Mouse (Mus musculus): ENCODE data around the gene Cntfr. TPM values are rescaled to one million over a fixed set of nuclear protein-coding genes. Genes with fewer than 3 reads are reported as not detected.

Gene Cntfr
- polyA plus RNA-seq, 3 experiments from 2014 or later: not detected

DNA sequence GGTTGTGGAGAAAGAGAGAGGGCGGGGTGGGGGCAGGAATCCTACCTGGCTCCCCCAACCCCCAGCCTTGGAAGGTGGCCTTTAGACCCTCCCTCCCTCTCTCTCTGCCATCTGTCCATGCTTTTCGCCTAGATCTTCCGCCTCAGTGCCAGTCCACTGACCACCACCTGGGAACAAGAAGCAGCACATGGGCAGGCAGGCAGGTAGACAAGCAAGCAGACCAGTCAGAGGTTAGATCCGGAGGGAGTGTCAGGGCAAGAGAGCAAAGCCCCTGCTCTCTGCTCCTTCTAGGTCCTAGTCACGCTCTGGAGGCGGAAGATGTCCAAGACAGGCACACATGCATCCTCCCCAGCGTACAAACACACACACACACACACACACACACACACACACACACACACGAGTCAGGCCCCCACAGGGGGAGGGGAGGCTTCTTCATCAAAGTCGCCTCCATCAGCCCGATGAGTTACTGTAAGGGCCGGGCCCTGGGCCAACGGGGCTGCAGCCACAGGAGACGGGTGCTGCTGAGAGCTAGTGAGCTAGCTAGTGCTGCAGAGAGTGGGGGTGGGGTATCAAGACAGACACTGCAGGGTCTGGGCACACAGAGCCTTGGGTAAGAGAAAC is 19.8 kb downstream of the Cntfr start:
- no peak for ATAC-seq

DNA sequence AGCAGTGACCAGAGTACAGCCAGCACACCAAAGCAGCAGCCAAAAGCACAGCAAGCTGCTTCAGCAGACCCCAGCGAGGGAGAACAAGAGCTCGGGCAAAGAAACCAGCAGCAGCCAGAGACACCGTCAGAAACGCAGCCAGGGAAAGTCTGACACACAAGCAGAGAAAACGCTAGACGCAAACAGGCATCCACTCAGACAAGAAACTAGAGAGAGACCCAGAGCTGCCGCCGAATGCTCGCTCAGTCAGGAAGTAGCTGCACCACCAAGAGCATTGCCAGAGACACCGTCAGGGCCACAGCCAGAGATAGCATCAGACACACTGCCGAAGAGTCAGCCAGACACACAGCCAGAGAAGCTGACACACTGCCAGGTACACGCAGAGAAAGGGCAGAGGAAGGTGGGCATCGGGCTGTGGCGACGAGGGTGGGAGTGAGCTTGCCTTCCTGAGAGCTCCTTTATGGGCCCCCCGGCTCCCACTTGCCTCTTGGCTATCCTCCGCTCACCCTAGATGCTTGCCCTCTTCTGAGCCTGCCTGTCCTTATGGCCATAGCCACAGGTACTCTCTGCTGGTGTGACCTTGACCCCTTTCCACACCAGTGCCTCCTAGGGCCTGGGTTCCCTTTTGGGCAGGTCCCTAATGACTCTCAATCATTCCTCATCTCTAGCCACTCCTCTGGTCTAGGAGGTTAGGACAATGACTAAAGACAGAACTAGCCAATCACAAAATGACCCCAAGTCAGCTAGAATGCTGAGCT is 20.5 kb downstream of the Cntfr start:
- ATAC-seq: no peak

DNA sequence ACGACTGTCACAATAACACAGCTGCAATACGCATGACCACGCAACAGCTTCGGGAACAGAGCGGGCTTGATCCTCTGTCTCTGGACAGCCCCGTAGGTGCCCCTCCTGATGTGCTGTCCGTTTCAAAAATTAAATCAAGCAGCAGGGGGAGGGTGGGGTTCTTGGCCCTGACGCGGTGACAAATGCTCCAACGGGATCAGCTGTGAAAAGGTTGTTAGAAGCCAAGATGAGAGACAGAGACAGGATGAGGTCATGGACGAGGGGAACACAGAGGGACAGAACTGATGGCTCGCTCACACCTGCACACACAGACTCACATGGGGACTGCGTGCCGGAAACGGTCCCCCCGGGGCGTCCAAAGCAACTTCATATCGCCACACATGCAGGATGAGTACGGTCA is 23.7 kb downstream of the Cntfr start:
- ATAC-seq: no peak

DNA sequence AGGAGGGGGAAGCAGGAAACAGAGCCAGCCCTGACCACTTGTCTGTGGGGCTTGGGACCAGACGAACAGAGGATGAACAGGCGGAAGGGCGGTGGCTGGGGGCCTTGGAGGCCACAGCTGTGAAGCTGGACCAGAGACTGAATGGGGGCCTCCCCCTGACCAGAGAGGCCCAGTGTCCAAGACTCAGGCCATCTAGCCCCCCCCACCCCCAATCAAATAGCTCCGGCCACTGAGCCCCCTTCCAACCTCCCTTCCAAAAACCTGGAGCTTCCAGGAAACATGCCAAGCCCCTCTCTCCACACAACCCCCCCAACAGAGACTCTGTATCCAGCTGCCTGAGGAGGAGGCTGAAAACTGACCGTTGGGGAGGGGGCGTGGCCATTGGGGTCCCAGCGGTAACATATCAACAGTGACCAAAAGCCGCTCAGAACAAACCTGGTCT is 24.3 kb downstream of the Cntfr start:
- no peak for ATAC-seq

DNA sequence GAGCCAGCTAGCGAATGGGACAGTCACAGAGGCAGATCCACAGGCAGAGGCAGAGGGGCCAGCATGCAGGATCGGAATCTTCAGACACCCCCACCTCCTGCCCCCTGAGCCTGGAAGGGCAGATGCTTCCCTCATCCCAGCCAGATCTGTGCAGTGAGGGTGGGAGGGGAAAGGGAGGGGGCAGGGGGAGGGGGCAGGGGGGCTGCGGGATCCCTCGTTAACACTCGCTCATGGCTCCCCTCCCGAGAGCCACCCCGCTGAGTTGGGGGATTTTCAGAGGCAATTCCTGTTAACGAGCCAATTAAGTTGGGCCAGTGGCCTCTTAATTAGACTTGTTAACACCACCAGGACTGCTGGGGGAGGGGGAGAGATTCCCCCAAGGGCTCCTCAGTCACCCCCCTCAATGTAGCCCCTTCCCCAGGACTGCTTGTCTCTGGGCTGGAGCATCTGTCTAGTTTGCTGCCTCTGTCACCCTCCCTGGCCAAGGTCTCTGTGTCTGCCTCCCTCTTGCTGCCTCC is 24.9 kb downstream of the Cntfr start:
- ATAC-seq: no peak

DNA sequence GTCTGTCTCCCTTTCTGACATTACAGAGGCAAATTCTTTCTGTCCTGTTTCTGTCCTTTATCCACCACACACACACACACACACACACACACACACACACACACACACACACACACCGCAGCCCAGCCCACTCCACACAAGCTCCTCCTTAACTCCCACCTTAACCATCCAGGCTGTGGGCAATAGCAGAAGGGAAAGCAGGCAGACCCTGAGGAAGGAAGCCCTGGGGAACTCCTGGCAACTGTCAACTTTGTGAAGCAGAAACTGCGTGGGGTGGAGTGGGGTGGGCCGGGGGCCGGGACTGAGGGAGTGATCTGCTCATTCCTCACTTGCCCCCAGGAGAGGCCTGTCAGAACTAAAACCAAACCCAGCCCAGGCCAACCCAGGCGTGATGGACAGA is 25.4 kb downstream of the Cntfr start:
- no peak for ATAC-seq

DNA sequence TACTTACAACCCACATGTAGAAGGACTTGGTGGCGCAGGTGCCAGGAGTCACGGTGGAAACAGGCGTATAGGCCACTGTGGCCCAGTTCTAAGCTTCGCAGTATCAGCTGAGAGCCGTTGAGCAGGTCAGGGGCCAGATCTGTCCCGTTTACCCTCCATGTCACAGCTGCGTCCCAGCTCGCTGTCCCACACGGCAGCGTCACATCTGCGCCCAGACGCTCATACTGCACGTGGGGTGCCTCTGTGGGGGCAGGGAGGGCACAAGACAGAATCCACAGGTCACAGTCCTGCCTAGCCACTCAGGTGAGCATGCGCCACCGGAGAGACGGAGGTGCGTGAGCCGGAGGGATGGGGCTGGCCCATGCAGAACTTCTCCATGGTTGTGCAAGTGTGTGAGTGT is 26.1 kb downstream of the Cntfr start:
- ATAC-seq: no peak

DNA sequence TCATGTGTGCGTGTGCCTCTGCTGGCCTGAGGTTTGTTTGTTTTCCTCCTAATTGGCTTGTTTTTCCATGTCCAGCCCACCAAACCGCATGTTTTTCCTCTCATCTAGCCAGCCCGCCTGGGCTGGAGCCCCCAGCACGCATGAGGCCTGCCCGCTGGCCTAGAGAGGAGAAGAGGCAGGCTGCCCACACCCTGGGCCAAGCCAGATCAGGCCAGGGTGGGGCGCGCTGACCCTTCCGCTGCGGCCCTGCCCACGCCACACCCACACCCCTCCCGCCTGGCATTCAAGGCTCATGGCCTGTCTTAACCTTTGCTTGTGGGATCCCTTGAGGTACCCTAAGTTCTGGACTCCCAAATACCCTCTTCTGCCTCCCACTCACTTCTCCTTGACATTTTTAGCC is 30.2 kb downstream of the Cntfr start:
- ATAC-seq: no peak

DNA sequence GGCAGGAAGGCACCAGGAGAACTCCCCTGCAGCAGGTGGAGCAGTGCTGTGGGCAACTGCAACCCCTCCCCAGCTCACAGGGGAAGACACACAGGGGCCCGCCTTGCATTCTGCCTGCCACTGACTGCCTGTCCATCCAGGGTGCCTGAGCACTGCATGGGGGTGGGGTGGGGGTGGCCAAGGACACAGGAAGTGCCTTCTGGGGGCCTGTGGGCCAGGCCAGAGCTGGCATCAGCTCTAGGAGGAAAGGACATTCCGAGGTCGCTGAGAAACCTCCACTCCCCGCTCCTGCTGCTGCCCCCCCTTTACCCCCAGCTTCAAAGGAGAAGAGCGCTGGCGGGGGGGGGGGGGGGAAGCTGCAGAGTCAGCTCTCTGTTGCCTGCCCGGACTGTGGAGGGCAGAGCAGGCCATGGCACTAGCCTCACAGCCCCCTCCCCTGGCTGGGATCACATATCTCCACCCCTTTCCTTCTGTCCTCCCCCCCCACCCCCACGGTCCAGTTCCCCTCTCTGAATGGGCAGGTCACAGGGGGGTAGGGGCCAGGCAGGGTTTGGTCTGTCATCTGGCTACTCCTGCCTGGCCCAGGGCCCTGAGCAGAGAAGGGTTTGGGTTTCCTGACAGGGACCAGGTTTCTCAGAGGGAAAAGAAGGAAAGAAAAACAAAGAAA is 31.7 kb downstream of the Cntfr start:
- ATAC-seq: no peak

DNA sequence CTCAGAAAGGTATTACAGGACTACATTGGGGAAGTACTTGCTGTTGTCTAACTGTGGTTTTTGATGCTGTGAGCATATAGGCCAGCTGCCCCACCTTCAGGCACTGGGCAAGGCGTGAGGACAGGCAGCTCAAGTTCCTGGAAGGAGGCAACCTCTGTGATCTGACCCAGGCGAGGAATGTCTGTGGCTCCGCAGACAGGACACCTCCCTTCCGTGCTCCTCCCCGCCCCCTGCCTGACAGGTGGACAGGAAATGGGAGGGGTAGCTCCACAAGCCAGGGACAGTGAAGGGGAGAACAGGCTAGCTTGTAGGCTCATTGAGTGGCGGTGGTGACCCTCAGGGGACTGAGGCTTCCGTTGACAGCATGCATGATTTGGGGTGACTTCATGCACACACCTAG is 32.4 kb downstream of the Cntfr start:
- no peak for ATAC-seq

DNA sequence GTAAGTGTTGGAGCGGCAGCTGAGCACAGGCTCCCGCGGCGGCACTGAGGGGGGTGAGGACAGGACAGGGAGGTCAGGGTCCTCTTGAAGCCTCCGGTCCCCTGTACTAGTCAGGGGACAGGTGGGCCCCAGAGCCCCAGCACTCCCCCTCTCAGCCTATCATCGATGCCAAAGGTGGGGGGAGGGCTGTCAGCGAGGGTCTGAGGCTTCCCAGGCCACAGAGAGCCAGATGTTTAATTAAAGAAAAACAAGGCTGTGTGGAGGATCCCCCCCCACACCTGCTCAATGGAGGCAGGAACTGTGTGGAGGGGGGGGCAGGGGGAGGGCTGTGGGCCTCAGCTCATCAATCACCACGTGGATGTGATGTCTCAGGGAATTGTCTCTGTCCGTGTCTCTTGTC is 33.3 kb downstream of the Cntfr start:
- ATAC-seq: no peak

DNA sequence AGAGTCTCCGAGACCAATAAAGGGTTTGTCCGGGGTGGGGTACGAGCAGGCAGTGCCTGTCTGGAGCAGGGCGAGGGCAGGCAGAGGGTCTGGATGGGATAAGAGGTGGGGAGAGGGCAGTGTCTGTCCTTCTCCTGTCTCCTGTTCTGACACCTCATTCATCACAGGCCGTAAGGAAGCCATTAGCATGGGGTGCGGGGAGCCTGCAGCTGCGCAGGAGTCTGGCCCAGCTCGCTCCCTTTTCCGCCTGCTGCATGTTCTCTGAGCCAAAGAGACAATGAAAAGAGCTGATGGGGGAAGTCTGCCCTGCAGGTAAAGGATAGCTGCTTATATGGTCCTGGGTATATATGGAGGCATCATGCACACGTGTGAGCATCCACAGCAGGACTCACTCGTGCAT is 34.2 kb downstream of the Cntfr start:
- ATAC-seq: no peak

DNA sequence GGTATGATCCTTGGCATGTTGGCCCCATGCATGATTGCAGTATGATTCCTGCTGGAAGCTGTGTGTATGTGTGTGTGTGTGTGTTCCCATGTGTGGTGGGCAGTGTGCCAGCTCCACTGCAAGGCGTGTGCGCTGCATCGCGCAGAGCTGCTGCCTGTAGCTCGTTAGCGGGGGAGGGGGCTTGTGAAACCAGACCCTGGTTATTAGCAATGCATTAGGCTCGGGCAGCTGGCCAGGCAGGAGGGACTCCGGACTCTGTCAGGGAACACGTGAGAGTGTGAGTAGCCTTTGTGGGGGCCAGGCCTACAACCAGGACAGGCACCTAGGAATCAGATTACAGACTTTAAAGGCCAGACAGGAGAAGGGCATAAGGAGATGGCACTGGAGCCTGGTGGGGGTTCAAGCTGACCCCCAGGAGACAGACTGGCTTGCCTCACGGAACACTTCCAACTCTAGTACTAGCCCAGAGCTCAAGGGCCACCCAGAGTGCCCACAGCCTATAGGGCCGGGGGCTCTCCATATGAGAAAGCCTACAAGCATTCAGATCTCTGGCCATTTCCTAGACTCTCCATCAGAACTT is 35.9 kb downstream of the Cntfr start:
- no peak for ATAC-seq

DNA sequence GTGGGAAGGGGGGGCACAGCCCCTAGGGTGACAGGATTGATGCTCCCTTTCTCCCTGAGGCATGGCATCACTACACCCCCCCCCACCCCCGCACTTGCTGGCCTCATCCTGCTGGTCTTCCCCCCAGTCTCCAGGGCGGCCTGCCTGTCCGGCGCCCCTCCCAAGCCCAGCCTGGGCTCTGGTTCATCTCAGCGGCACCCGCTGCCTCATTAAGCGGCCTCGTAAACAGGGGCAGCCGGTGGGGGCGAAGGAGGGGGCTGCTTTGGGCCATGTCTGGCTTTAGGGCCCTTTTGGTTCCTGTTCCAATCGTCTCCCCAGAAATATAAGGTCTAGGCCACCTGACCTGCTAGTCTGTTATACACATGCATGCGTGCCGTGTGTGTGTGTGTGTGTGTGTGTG is 37.3 kb downstream of the Cntfr start:
- no peak for ATAC-seq

DNA sequence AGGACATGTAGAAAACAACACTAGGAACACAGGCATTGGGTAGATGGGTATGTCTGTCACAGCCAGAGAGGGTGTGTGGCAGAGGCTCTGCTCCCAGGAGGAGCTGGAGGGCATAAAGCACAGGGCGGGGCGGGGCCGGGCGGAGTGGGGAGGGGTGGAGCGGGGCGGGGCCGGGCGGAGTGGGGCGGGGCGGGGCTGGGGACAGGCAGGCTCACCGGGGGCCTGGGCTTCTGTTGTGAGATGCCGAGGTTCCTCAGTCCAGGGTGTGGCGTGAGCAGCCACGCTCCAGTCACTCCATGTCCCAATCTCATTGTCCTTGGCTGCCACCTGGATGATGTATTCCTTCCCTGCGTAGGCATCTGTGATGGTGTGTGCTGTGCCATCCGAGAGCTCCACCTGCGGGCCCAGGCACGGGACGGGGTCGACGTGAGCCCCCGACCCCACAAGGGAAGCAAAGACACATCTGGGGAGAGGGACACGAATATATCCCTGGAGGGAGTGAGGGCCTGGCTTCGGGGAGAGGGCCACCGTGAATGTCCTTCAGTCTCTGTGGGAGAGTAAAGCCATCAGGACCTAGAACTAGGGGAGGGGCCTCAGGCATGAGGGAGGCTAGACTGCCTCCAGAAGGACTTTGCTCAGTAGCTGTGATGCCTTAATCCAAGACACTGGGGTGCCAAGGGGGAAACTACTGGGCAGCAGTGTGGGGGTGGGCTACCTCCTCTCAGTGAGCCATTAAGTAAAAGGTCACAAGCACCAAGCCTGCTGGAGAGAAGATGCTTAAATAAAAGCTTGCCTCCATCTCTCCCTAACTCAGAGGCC is 38.1 kb downstream of the Cntfr start:
- no peak for ATAC-seq

DNA sequence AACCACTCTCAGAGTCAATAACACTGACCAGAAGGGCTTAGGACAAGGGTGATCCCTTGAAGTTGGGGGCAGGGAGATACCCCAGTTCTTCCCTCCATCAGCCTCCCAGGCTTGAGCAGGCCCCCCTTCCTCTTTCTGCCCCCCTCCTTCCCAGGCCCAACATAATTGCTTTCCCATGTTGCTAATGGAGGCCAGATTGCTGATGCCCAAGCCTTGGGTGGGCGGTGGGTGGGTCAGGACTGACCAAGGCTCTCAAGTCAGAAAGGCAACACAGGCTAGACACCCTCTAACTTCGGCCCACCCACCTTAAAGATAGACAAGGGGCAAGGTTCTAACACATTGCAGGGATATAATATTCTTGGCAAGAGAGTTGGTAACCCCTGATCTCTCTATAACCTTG is 41.4 kb downstream of the Cntfr start:
- no peak for ATAC-seq

DNA sequence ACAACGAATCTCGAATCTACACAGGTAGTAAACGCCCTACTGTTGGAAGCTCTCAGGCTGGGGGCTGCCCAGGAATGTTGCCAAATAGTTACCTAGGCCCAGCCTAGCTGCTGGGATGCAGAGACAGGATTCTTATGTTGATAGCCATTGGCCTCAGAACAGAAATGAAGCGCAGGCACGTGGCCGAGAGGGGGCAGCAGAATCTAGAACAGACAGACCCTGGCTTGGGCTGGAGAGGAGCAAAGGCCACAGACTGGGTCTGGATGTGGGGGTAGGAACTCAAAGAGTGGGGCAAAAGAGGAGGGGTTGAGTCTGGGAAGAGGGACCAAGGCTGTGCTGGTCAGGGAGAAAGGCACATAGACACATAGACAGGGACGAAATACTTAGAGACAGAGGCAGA is 42.7 kb downstream of the Cntfr start:
- ATAC-seq: no peak

DNA sequence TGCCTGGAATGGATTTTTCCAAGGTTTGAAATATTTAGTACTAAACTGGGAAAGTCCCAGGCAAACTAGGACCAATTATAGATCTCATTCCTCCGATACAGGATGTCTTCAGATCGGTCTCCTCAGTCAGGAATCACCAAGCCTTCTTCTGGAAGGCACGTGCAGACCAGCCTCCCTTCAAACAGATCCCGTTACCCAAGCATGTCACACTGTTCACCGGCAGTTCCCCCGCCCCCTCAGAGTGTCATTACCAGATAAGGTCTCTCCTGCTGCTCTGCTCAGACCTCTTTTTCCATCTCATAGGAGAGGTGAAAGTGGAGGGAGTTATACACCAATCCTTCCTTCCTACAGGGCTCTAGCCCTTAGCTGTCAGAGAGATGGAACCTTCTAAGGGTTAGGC is 43.2 kb downstream of the Cntfr start:
- no peak for ATAC-seq

DNA sequence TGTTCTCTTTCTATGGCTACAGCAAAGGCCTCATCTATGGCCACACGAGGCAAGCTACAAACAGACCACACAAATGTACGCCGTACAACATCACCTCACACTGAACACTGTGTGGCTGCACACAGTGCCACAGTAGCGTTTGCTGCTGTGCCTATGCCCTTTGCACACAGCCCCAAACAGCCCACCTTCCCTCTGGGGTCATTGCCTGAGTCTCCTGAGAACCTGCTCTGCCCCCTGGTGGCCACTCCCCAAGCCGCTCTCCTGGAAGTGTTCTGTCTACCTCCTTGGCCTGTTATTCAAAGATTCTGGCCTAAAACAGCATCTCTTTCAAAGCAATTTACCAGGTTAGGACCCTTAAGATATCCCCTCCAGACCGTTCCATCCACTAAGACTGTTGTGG is 43.6 kb downstream of the Cntfr start:
- ATAC-seq: no peak

DNA sequence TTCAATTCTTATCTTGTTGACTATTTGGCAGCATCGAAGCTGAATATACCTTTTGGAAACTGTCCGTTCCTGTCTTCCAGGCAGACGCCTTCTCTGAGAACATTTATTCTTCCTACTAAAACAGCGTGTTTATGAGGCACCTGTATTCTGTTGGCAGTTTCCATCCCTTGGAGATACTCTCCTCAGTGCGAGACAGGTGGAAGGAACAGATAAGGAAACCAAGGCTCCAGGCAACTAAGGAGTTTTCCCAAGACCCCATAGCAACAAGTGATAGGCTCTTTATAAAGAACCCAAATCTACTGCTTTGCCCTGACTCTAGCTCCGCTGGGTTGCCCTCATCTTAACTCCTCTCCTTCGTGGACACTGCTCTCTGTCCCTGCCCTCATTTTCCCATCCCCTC is 48.3 kb downstream of the Cntfr start:
- ATAC-seq: no peak

DNA sequence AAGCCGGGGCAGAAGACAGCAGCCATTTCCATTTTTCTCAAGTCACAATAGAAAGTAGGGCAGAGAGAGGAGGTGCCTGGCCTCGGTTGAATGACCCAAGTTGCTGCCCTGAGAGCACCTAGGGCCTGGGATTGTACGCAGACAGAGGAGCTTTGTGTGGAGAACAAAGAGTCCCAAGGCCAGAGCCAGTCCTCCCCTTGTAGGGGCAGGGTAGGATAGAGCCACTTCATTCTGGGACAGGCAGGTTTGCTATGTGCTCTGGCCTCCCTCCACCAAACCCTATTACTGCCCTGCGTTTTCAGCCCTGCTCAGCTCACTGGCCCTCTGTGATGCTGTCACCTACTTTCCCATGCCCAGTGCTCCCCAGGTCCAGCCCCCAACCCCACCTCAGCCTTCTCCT is 48.7 kb downstream of the Cntfr start:
- ATAC-seq: no peak

DNA sequence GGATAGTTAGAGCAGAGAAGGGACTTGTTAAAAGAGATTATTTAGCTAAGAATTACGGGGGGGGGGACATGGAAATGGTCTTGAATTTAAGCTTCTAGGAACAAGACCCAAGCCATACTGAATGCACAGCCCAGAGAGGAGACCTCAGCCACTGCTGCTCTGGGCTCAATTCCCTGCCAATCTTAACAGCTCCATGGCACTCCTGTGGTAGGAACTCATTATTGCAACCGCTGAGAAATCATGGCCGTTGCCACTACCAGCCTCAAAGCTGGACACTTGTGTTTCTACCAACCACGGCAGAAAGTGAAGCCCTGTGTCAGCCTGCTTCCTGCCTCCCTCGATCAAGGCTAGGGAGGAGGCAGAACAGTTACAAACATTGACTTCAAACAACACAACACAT is 51.4 kb downstream of the Cntfr start:
- no peak for ATAC-seq
